Comparison of ENCODE assay signal across 35 mouse cellular contexts in genomic region chr13:60895406-60896160, GRCm38 (mm10). TPM values are rescaled to one million over a fixed set of nuclear protein-coding genes. Genes with fewer than 3 reads are reported as not detected.
DNase-seq lines count a peak whose midpoint lies in the region; ATAC-seq and TF ChIP-seq lines count a peak whose summit lies in the region.
"Had no signal": no experiment of that assay in that cellular context is flagged by ENCODE, and none has a peak within 500 bp of the region (broad histone marks: within the 10 kb centered on the region; RNA-seq: fewer than 3 reads in every experiment).

No protein-coding gene starts in this region.

- H3K9me3 ChIP-seq in megakaryocyte, embryonic 14.5 days, result no peaks in the 10 kb centered on the region
- no peaks in the 10 kb centered on the region for H3K9me3 ChIP-seq in heart, embryonic 10.5 days
- H3K9me3 ChIP-seq in forebrain, embryonic 16.5 days (ENCODE audit: control insufficient read depth, low read length), result 0 out of 2 replicates have a peak, but pooled peaks cover 2% of the 10 kb centered on the region
- H3K9me3 ChIP-seq: hindbrain, embryonic 13.5 days had no signal

- H3K4me3 ChIP-seq in bone marrow macrophage, adult 2 months (ENCODE audit: insufficient read depth, low read length), result no peak overlapping the region
- H3K4me3 ChIP-seq in megakaryocyte, embryonic 14.5 days (replicated peaks), result peak overlapping the region; percentile 89
- H3K4me3 ChIP-seq in heart, embryonic 10.5 days, result no peak overlapping the region
- H3K4me3 ChIP-seq in forebrain, embryonic 16.5 days (replicated peaks; ENCODE audit: low read length), result no peak overlapping the region
- H3K4me3 ChIP-seq: forebrain, embryonic 10.5 days; forebrain, embryonic 13.5 days; heart, adult 2 months; hindbrain, embryonic 10.5 days; hindbrain, embryonic 13.5 days had no signal

- no peak for TF ChIP-seq CTCF in bone marrow macrophage, adult 2 months (IDR thresholded peaks at IDR 0.05; ENCODE audit: low read depth, low read length)

- no peak for ATAC-seq in forebrain, embryonic 16.5 days
- ATAC-seq: activated CD4-positive, CD25-positive, alpha-beta regulatory T cell, adult 4 months; forebrain, embryonic 13.5 days; forebrain, postnatal 0 days; hindbrain, embryonic 16.5 days; inflammation-experienced regulatory T-cells, adult 6 months; intestine, embryonic 16.5 days had no signal

- TF ChIP-seq POLR2A in bone marrow macrophage, adult 2 months (IDR thresholded peaks at IDR 0.05; ENCODE audit: borderline replicate concordance, low read depth, low read length), result no peak

- intact Hi-C loops in gastrocnemius, postnatal 36 days (cut with DNase I), result no loop called here

- DNase-seq in 416B (ENCODE audit: low read depth), result peak; percentile 54
- DNase-seq in heart, embryonic 10.5 days (ENCODE audit: low spot score), result no peak
- no peak for DNase-seq in gastrocnemius, postnatal 36 days
- DNase-seq: adrenal gland, postnatal 10 days; adrenal gland, postnatal 36 days; cerebellum, adult 11 months; cerebellum, adult 2 months; cerebellum, adult 9-11 months; cerebellum, postnatal 25 days; forebrain, postnatal 0 days; gastrocnemius, adult 2 months; gastrocnemius, postnatal 14 days; heart, adult 2 months had no signal

- peak overlapping the region; percentile 11; the same call in 1 of the 2 replicates for H3K27ac ChIP-seq in bone marrow macrophage, adult 2 months (ENCODE audit: insufficient read depth, low read depth, low read length)
- no peak overlapping the region for H3K27ac ChIP-seq in heart, embryonic 10.5 days
- no peak overlapping the region for H3K27ac ChIP-seq in forebrain, embryonic 16.5 days (ENCODE audit: low read length)
- H3K27ac ChIP-seq: forebrain, embryonic 10.5 days; forebrain, embryonic 13.5 days; hindbrain, embryonic 10.5 days; hindbrain, embryonic 13.5 days had no signal

- H3K36me3 ChIP-seq in megakaryocyte, embryonic 14.5 days (replicated peaks; ENCODE audit: low read length), result peaks cover 31% of the 10 kb centered on the region
- no peaks in the 10 kb centered on the region for H3K36me3 ChIP-seq in heart, embryonic 10.5 days
- H3K36me3 ChIP-seq in forebrain, embryonic 16.5 days (ENCODE audit: control insufficient read depth, insufficient read depth), result no peaks in the 10 kb centered on the region
- H3K36me3 ChIP-seq: forebrain, embryonic 10.5 days; hindbrain, embryonic 10.5 days; hindbrain, embryonic 13.5 days had no signal

- no peaks in the 10 kb centered on the region for H3K27me3 ChIP-seq in megakaryocyte, embryonic 14.5 days (replicated peaks)
- H3K27me3 ChIP-seq in heart, embryonic 10.5 days (ENCODE audit: insufficient read depth, poor library complexity, severe bottlenecking), result no peaks in the 10 kb centered on the region
- no peaks in the 10 kb centered on the region for H3K27me3 ChIP-seq in forebrain, embryonic 16.5 days (replicated peaks; ENCODE audit: control insufficient read depth, insufficient read depth, low read length)
- H3K27me3 ChIP-seq: forebrain, embryonic 13.5 days; hindbrain, embryonic 13.5 days had no signal

- peaks cover 36% of the 10 kb centered on the region for H3K4me1 ChIP-seq in bone marrow macrophage, adult 2 months (ENCODE audit: control insufficient read depth, insufficient read depth, low read length)
- peaks cover 69% of the 10 kb centered on the region for H3K4me1 ChIP-seq in megakaryocyte, embryonic 14.5 days
- no peaks in the 10 kb centered on the region for H3K4me1 ChIP-seq in heart, embryonic 10.5 days
- H3K4me1 ChIP-seq in forebrain, embryonic 16.5 days (replicated peaks; ENCODE audit: control insufficient read depth, insufficient read depth, low read length), result no peaks in the 10 kb centered on the region
- H3K4me1 ChIP-seq: forebrain, embryonic 10.5 days; forebrain, embryonic 13.5 days; hindbrain, embryonic 10.5 days; hindbrain, embryonic 13.5 days had no signal

- H3K4me2 ChIP-seq in forebrain, embryonic 16.5 days (ENCODE audit: low read length), result no peak overlapping the region
- H3K4me2 ChIP-seq: forebrain, embryonic 13.5 days; heart, embryonic 11.5 days; hindbrain, embryonic 13.5 days had no signal

- H3K9ac ChIP-seq in forebrain, embryonic 16.5 days (replicated peaks; ENCODE audit: low read depth, low read length), result no peak overlapping the region
- H3K9ac ChIP-seq: forebrain, embryonic 13.5 days; forebrain, postnatal 0 days; hindbrain, embryonic 13.5 days had no signal

RNA-seq across cellular contexts. Expression of gene Gm49392, which starts 1.1 kb away (rescaled TPM):
- polyA plus RNA-seq in bone marrow macrophage, adult 2 months (2012; ENCODE audit: insufficient read depth, insufficient read length, missing spikeins), result 1.7 TPM in 1 of 2 replicates, not detected in the other
- polyA plus RNA-seq in megakaryocyte, embryonic 14.5 days (2012; ENCODE audit: insufficient read depth, low replicate concordance), result 3.3 and 11.0 TPM in 2 replicates
- 0.69 TPM in 1 of 2 replicates, not detected in the other for polyA plus RNA-seq in heart, embryonic 10.5 days (2016; fragmentation: Nextera tagmentation; extraction: Ambion mirVana)
- total RNA-seq in gastrocnemius, postnatal 36 days (2021), result under 1 TPM; 0.15 to 0.64 TPM
- not detected in 2 replicates for polyA plus RNA-seq in forebrain, embryonic 16.5 days (2015; fragmentation: Nextera tagmentation; extraction: Ambion mirVana)
- total RNA-seq: ES-E14; forebrain, postnatal 0 days had no signal
- polyA plus RNA-seq: cerebellum, adult 2 months; forebrain, embryonic 10.5 days; forebrain, embryonic 13.5 days; forebrain, postnatal 0 days; heart, embryonic 14.5 days; hindbrain, embryonic 16.5 days had no signal

RNA-seq across cellular contexts. Expression of gene Ctla2b, which starts 1.7 kb away (rescaled TPM):
- 80.7 and 81.4 TPM in 2 replicates for polyA plus RNA-seq in bone marrow macrophage, adult 2 months (2012; ENCODE audit: insufficient read depth, insufficient read length, missing spikeins)
- 31.9 TPM in 1 of 2 replicates, not detected in the other for polyA plus RNA-seq in megakaryocyte, embryonic 14.5 days (2012; ENCODE audit: insufficient read depth, low replicate concordance)
- 3.6 and 5.7 TPM in 2 replicates for polyA plus RNA-seq in heart, embryonic 10.5 days (2016; fragmentation: Nextera tagmentation; extraction: Ambion mirVana)
- total RNA-seq in gastrocnemius, postnatal 36 days (2021), result 1 to 10 TPM; 1.0 to 1.6 TPM
- 0.30 and 2.4 TPM in 2 replicates for polyA plus RNA-seq in forebrain, embryonic 16.5 days (2015; fragmentation: Nextera tagmentation; extraction: Ambion mirVana)

RNA-seq across cellular contexts. Expression of gene Tpbpb, which starts 9.1 kb away (rescaled TPM):
- not detected in 2 replicates for polyA plus RNA-seq in bone marrow macrophage, adult 2 months (2012; ENCODE audit: insufficient read depth, insufficient read length, missing spikeins)
- polyA plus RNA-seq in megakaryocyte, embryonic 14.5 days (2012; ENCODE audit: insufficient read depth, low replicate concordance), result not detected in 2 replicates
- not detected in 2 replicates for polyA plus RNA-seq in heart, embryonic 10.5 days (2016; fragmentation: Nextera tagmentation; extraction: Ambion mirVana)
- not detected for total RNA-seq in gastrocnemius, postnatal 36 days (2021)
- polyA plus RNA-seq in forebrain, embryonic 16.5 days (2015; fragmentation: Nextera tagmentation; extraction: Ambion mirVana), result not detected in 2 replicates
- total RNA-seq: adrenal gland, adult 18-20 months; adrenal gland, postnatal 10 days; adrenal gland, postnatal 36 days; ES-E14; forebrain, postnatal 0 days; gastrocnemius, adult 2 months; gastrocnemius, postnatal 14 days; heart, adult 2 months; heart, postnatal 25 days had no signal
- polyA plus RNA-seq: activated CD4-positive, CD25-positive, alpha-beta regulatory T cell, adult 4 months; embryonic facial prominence, embryonic 11.5 days; embryonic facial prominence, embryonic 14.5 days; forebrain, embryonic 10.5 days; forebrain, embryonic 13.5 days; forebrain, postnatal 0 days; gonadal fat pad, adult 2 months; heart, adult 2 months; heart, embryonic 11.5 days; heart, embryonic 14.5 days; heart, postnatal 0 days; hindbrain, embryonic 10.5 days; hindbrain, embryonic 13.5 days; hindbrain, embryonic 16.5 days; inflammation-experienced regulatory T-cells, adult 6 months; intestine, embryonic 16.5 days had no signal

RNA-seq across cellular contexts. Expression of gene 4930486L24Rik, which starts 31.3 kb away (rescaled TPM):
- polyA plus RNA-seq in bone marrow macrophage, adult 2 months (2012; ENCODE audit: insufficient read depth, insufficient read length, missing spikeins), result not detected in 2 replicates
- not detected in 2 replicates for polyA plus RNA-seq in megakaryocyte, embryonic 14.5 days (2012; ENCODE audit: insufficient read depth, low replicate concordance)
- polyA plus RNA-seq in heart, embryonic 10.5 days (2016; fragmentation: Nextera tagmentation; extraction: Ambion mirVana), result 0.38 TPM in 1 of 2 replicates, not detected in the other
- under 1 TPM in 1 of 2 experiments, not detected in 1; 0.33 TPM for total RNA-seq in gastrocnemius, postnatal 36 days (2021)
- not detected in 2 replicates for polyA plus RNA-seq in forebrain, embryonic 16.5 days (2015; fragmentation: Nextera tagmentation; extraction: Ambion mirVana)
- total RNA-seq: forebrain, postnatal 0 days; heart, adult 2 months had no signal
- polyA plus RNA-seq: embryonic facial prominence, embryonic 11.5 days; embryonic facial prominence, embryonic 14.5 days; forebrain, embryonic 10.5 days; forebrain, embryonic 13.5 days; forebrain, postnatal 0 days; heart, embryonic 11.5 days; heart, postnatal 0 days; hindbrain, embryonic 10.5 days; hindbrain, embryonic 13.5 days had no signal

RNA-seq across cellular contexts. Expression of gene Gm49393, which starts 39.8 kb away (rescaled TPM):
- not detected in 2 replicates for polyA plus RNA-seq in bone marrow macrophage, adult 2 months (2012; ENCODE audit: insufficient read depth, insufficient read length, missing spikeins)
- polyA plus RNA-seq in megakaryocyte, embryonic 14.5 days (2012; ENCODE audit: insufficient read depth, low replicate concordance), result not detected in 2 replicates
- not detected in 2 replicates for polyA plus RNA-seq in heart, embryonic 10.5 days (2016; fragmentation: Nextera tagmentation; extraction: Ambion mirVana)
- under 1 TPM in 1 of 2 experiments, not detected in 1; 0.74 TPM for total RNA-seq in gastrocnemius, postnatal 36 days (2021)
- not detected in 2 replicates for polyA plus RNA-seq in forebrain, embryonic 16.5 days (2015; fragmentation: Nextera tagmentation; extraction: Ambion mirVana)
- total RNA-seq: adrenal gland, adult 18-20 months; adrenal gland, postnatal 10 days; adrenal gland, postnatal 36 days; ES-E14; forebrain, postnatal 0 days; gastrocnemius, postnatal 14 days; heart, adult 2 months; heart, postnatal 25 days had no signal
- polyA plus RNA-seq: activated CD4-positive, CD25-positive, alpha-beta regulatory T cell, adult 4 months; cerebellum, adult 2 months; cortical plate, adult 2 months; embryonic facial prominence, embryonic 11.5 days; embryonic facial prominence, embryonic 14.5 days; forebrain, embryonic 10.5 days; forebrain, embryonic 13.5 days; forebrain, postnatal 0 days; frontal cortex, adult 2 months; gonadal fat pad, adult 2 months; heart, adult 2 months; heart, embryonic 11.5 days; heart, embryonic 14.5 days; hindbrain, embryonic 10.5 days; hindbrain, embryonic 13.5 days; inflammation-experienced regulatory T-cells, adult 6 months; intestine, embryonic 16.5 days had no signal
